Mouse (Mus musculus): Measurements from ENCODE around the gene Pard3. TPM values are rescaled to one million over a fixed set of nuclear protein-coding genes. Genes with fewer than 3 reads are reported as not detected.

Pard3 gene
- polyA plus RNA-seq, 1 experiment from 2014 or later, result 30.0 TPM

DNA sequence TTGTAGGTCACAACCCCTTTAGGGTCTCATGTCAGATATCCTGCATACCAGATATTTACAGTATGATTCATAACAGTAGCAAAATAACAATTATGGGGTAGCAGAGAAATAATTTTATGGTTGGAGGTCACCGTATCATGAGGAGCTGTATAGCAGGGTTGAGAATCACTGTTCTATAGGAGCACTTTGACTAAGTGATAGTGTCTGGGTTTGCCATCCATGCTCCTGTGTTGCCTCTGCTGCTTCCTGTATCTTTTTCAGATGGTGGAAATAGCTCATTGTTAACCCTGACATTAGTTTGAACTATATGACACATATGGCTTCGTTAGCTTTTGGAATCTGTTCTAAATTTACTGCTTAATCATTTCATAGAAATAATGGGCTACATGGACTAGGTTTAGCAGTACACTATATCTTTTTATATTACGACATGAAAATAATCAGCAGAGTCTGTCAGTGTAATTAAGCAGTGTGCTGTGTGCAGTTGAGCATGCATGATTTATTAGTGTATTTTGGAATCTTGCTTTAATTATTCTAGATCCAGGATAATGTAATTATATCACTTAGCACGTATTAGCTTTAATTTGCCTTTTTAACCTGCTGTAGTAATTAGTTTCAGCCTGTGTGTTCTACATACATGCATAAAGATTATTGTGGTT, 347.6 kb downstream of the Pard3 start:
- WGBS, result 84% methylated on average over 4 of the region's 4 CpGs
- no peaks in the 10 kb centered on the region for H3K27me3 ChIP-seq (ENCODE audit: control insufficient read depth, insufficient read depth, low read length)
- H3K36me3 ChIP-seq (ENCODE audit: control insufficient read depth, insufficient read depth, low read length), result peaks cover 7% of the 10 kb centered on the region
- no peak overlapping the region for H3K9ac ChIP-seq (ENCODE audit: low read length)
- no peak overlapping the region for H3K4me2 ChIP-seq (replicated peaks; ENCODE audit: low read depth)
- H3K4me3 ChIP-seq (ENCODE audit: low read depth, low read length), result no peak overlapping the region
- no peaks in the 10 kb centered on the region for H3K4me1 ChIP-seq (replicated peaks; ENCODE audit: control insufficient read depth, insufficient read depth)
- no peak for TF ChIP-seq CTCF (IDR thresholded peaks at IDR 0.05; ENCODE audit: low read depth)
- no peak for TF ChIP-seq EP300 (optimal IDR thresholded peaks at IDR 0.05)
- no peak overlapping the region for H3K27ac ChIP-seq (replicated peaks)
- DNase-seq (ENCODE audit: low spot score) (no peak), ATAC-seq (ENCODE audit: low FRiP score, low TSS enrichment) (no peak)
- H3K9me3 ChIP-seq (ENCODE audit: control insufficient read depth, low read length), result no peaks in the 10 kb centered on the region

DNA sequence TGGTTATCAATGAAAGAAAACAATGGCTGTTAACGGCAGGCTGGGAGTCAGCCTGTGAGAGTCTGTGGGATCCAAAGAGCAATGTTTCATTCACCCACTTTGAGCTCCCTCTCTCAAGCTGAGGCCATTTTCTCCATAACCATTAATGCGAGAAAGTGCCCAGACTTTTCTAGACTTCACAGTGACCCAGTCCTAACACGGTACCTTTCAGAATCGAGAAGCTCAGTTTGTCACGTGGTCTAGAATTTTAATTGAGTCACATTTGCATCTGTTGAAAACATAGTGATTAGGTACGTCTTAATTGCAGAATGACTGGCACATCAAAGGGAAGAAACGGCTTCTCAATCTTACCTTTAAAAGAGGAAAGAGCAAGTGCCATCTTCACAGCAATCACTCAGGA, 359.3 kb downstream of the Pard3 start:
- no peaks in the 10 kb centered on the region for H3K27me3 ChIP-seq (ENCODE audit: control insufficient read depth, insufficient read depth, low read length)
- no peak overlapping the region for H3K4me3 ChIP-seq (ENCODE audit: low read depth, low read length)
- no peaks in the 10 kb centered on the region for H3K9me3 ChIP-seq (ENCODE audit: control insufficient read depth, low read length)
- no peak for TF ChIP-seq CTCF (IDR thresholded peaks at IDR 0.05; ENCODE audit: low read depth)
- TF ChIP-seq EP300 (optimal IDR thresholded peaks at IDR 0.05), result no peak
- DNase-seq (ENCODE audit: low spot score), result no peak
- 0 out of 2 replicates have a peak, but pooled peaks cover 6% of the 10 kb centered on the region for H3K36me3 ChIP-seq (ENCODE audit: control insufficient read depth, insufficient read depth, low read length)
- H3K27ac ChIP-seq (replicated peaks), result no peak overlapping the region
- H3K9ac ChIP-seq (ENCODE audit: low read length), result no peak overlapping the region
- 75% methylated on average over 7 of the region's 7 CpGs for WGBS
- no peak overlapping the region for H3K4me2 ChIP-seq (replicated peaks; ENCODE audit: low read depth)
- no peaks in the 10 kb centered on the region for H3K4me1 ChIP-seq (replicated peaks; ENCODE audit: control insufficient read depth, insufficient read depth)
- ATAC-seq (ENCODE audit: low FRiP score, low TSS enrichment), result no peak

DNA sequence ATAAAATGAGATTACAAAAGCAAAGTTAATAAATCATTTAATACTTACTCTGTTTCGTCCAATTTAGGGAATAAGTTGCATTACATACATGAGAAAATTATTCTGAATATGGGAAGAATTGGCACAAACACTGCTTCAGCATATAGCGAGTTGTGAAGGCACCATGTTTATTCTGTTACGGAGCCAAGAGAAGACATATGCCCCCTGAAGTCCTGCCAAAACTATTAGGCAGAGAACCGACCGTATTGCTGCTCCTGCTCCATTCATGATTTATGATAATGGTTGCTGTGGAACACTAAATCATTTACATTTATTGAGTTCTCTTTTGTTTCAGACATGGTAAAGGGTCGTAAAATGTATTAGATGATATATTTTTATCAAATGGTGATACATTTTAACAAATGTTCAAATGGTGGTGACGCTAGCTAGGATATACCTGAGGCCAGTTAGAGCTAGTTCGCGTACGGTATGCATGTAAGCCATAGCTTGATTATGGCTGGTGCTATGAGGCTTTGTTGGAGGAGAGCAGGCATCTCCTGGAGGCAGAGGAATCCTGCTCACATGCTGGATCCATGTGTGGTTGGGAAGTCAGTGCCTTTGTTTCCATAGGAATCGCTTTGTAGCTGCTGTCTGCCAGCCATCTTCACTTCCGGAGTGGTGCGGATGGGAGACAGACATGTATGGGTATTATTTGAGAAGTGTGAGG, 360.7 kb downstream of the Pard3 start:
- no peak overlapping the region for H3K9ac ChIP-seq (ENCODE audit: low read length)
- peaks cover 9% of the 10 kb centered on the region; the same call in 1 of the 2 replicates for H3K36me3 ChIP-seq (ENCODE audit: control insufficient read depth, insufficient read depth, low read length)
- no peak overlapping the region for H3K27ac ChIP-seq (replicated peaks)
- H3K4me1 ChIP-seq (replicated peaks; ENCODE audit: control insufficient read depth, insufficient read depth), result no peaks in the 10 kb centered on the region
- no peak for ATAC-seq (ENCODE audit: low FRiP score, low TSS enrichment)
- no peak for DNase-seq (ENCODE audit: low spot score)
- no peak overlapping the region for H3K4me3 ChIP-seq (ENCODE audit: low read depth, low read length)
- 79% methylated on average over 13 of the region's 13 CpGs for WGBS
- no peaks in the 10 kb centered on the region for H3K9me3 ChIP-seq (ENCODE audit: control insufficient read depth, low read length)
- TF ChIP-seq CTCF (IDR thresholded peaks at IDR 0.05; ENCODE audit: low read depth) (no peak), EP300 (optimal IDR thresholded peaks at IDR 0.05) (no peak)
- H3K27me3 ChIP-seq (ENCODE audit: control insufficient read depth, insufficient read depth, low read length), result no peaks in the 10 kb centered on the region
- no peak overlapping the region for H3K4me2 ChIP-seq (replicated peaks; ENCODE audit: low read depth)

DNA sequence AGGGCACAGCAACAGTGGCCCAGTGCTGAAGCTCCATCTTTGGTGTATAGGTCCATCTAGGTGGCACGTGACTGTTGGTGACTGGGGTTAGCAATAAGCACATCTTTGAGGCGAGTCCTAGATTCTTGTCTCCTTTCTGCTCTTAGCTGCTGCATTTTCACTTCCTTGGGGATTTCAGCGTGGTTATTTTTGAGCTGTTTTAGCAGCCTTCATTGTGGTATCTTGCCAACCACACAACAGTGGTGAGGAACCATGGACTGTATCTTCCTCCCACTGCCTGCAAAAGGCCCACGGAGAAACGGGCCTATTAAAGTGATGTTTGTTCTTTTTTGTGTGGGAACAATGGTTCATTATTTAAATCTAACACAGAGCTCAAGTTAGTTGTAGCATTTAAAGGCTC, 363.2 kb downstream of the Pard3 start:
- TF ChIP-seq CTCF (IDR thresholded peaks at IDR 0.05; ENCODE audit: low read depth) (no peak), EP300 (optimal IDR thresholded peaks at IDR 0.05) (no peak)
- ATAC-seq (ENCODE audit: low FRiP score, low TSS enrichment), result no peak

DNA sequence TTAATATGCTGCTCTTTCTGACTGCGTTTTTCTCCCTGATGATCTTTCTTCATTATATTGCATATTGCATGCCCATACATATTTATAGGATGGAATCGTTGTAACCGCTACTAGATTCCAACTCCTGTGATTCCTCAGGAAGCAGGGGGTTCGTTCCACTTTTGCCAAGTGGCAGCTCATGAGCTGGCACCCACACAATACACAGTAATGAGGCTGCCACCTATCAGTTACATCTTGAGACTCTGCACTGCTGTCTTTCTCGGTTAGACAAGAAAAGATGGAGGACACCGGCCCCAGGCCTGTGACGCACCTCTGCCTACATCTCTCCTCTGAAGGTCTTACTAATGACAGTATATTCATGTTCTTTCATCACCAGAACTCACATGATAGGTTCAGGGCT, 364.3 kb downstream of the Pard3 start:
- TF ChIP-seq CTCF (IDR thresholded peaks at IDR 0.05; ENCODE audit: low read depth), result no peak
- no peak for TF ChIP-seq EP300 (optimal IDR thresholded peaks at IDR 0.05)
- 88% methylated on average over 7 of the region's 7 CpGs for WGBS
- no peaks in the 10 kb centered on the region for H3K4me1 ChIP-seq (replicated peaks; ENCODE audit: control insufficient read depth, insufficient read depth)

More for the DNA sequence above, 363.2 kb downstream of the Pard3 start:
- Histone ChIP-seq H3K4me1 (replicated peaks; ENCODE audit: control insufficient read depth, insufficient read depth) (no peaks in the 10 kb centered on the region), H3K27ac (replicated peaks) (no peak overlapping the region), H3K4me2 (replicated peaks; ENCODE audit: low read depth) (no peak overlapping the region), H3K27me3 (ENCODE audit: control insufficient read depth, insufficient read depth, low read length) (no peaks in the 10 kb centered on the region), H3K9me3 (ENCODE audit: control insufficient read depth, low read length) (no peaks in the 10 kb centered on the region), H3K4me3 (ENCODE audit: low read depth, low read length) (no peak overlapping the region), H3K36me3 (ENCODE audit: control insufficient read depth, insufficient read depth, low read length) (peaks cover 3% of the 10 kb centered on the region; the same call in 1 of the 2 replicates), H3K9ac (ENCODE audit: low read length) (no peak overlapping the region)
- 70% methylated on average over 5 of the region's 5 CpGs for WGBS
- no peak for DNase-seq (ENCODE audit: low spot score)

DNA sequence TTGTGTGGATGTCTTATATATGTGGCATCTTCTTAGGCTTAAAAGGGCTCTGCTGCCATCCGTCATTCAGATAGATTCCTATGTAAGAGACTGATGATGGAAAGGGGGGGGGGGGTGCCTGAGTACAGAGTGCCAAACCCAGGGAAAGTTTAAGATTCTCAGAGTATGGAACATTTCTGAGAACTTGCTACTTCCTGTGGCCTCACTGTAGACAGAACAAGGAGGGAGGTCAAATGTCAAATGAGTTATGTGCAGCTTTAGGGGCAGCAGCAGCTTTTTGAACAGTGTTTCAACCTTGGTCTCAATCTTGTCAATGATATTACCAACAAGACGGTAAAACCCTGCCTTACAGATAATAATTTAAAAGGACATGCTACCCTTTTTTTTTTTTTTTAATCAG, 367.5 kb downstream of the Pard3 start:
- TF ChIP-seq CTCF (IDR thresholded peaks at IDR 0.05; ENCODE audit: low read depth), result no peak
- TF ChIP-seq EP300 (optimal IDR thresholded peaks at IDR 0.05), result no peak
- H3K9ac ChIP-seq (ENCODE audit: low read length), result no peak overlapping the region
- peaks cover 3% of the 10 kb centered on the region for H3K36me3 ChIP-seq (ENCODE audit: control insufficient read depth, insufficient read depth, low read length)
- DNase-seq (ENCODE audit: low spot score), result no peak
- H3K4me3 ChIP-seq (ENCODE audit: low read depth, low read length), result no peak overlapping the region
- no peaks in the 10 kb centered on the region for H3K9me3 ChIP-seq (ENCODE audit: control insufficient read depth, low read length)
- 75% methylated on average over 2 of the region's 2 CpGs for WGBS
- no peak for ATAC-seq (ENCODE audit: low FRiP score, low TSS enrichment)
- H3K27ac ChIP-seq (replicated peaks), result no peak overlapping the region
- no peak overlapping the region for H3K4me2 ChIP-seq (replicated peaks; ENCODE audit: low read depth)
- no peaks in the 10 kb centered on the region for H3K27me3 ChIP-seq (ENCODE audit: control insufficient read depth, insufficient read depth, low read length)
- H3K4me1 ChIP-seq (replicated peaks; ENCODE audit: control insufficient read depth, insufficient read depth), result no peaks in the 10 kb centered on the region

More for the DNA sequence above, 364.3 kb downstream of the Pard3 start:
- Histone ChIP-seq H3K4me2 (replicated peaks; ENCODE audit: low read depth) (no peak overlapping the region), H3K4me3 (ENCODE audit: low read depth, low read length) (no peak overlapping the region), H3K9me3 (ENCODE audit: control insufficient read depth, low read length) (no peaks in the 10 kb centered on the region), H3K9ac (ENCODE audit: low read length) (no peak overlapping the region), H3K27ac (replicated peaks) (no peak overlapping the region), H3K27me3 (ENCODE audit: control insufficient read depth, insufficient read depth, low read length) (no peaks in the 10 kb centered on the region), H3K36me3 (ENCODE audit: control insufficient read depth, insufficient read depth, low read length) (peaks cover 3% of the 10 kb centered on the region)
- DNase-seq (ENCODE audit: low spot score) (no peak), ATAC-seq (ENCODE audit: low FRiP score, low TSS enrichment) (no peak)

All from stomach, postnatal 0 days (tissue).